Mouse (Mus musculus) heart, postnatal 0 days (tissue): ENCODE measurements around the gene Vav3. TPM values are rescaled to one million over a fixed set of nuclear protein-coding genes. Genes with fewer than 3 reads are reported as not detected.

ENCODE experiments used
- ATAC-seq: fragments of 200-750 bp; cut with Nextera tagmentation; 2 replicates; pipeline ENCODE4 v1.8.0; 2017; ENCODE audit warnings: low read depth, moderate number of reproducible peaks, moderate library complexity; ENCODE audit not compliant: insufficient read depth
- DNase-seq: peaks from one replicate; pipeline ENCODE4 v3.0.0-alpha.2; 2016; ENCODE audit warnings: low spot score
- H3K27ac ChIP-seq: fragments of 300-500 bp; sonication (generic); 2 replicates; pipeline ENCODE4 v1.5.1; 2014; ENCODE audit warnings: low read depth, mild to moderate bottlenecking
- H3K27me3 ChIP-seq: fragments of 300-500 bp; sonication (generic); 2 replicates; pipeline ENCODE4 v1.6.1; 2014; ENCODE audit warnings: low read length, mixed read lengths; ENCODE audit not compliant: control insufficient read depth, insufficient read depth
- H3K36me3 ChIP-seq: fragments of 300-500 bp; sonication (generic); replicated peaks from 2 replicates; pipeline ENCODE4 v1.6.1; 2014; ENCODE audit warnings: low read length, mixed read lengths; ENCODE audit not compliant: control insufficient read depth, insufficient read depth
- H3K4me1 ChIP-seq: fragments of 300-500 bp; sonication (generic); 2 replicates; pipeline ENCODE4 v1.6.1; 2014; ENCODE audit warnings: antibody characterized with exemption; ENCODE audit not compliant: control insufficient read depth, insufficient read depth
- H3K4me2 ChIP-seq: fragments of 300-500 bp; sonication (generic); 2 replicates; pipeline ENCODE4 v1.6.1; 2014; ENCODE audit warnings: low read depth, mild to moderate bottlenecking, low read length, moderate library complexity
- H3K4me3 ChIP-seq: fragments of 300-500 bp; sonication (generic); 2 replicates; pipeline ENCODE4 v1.5.1; 2014; ENCODE audit warnings: low read depth, low read length
- H3K9ac ChIP-seq: fragments of 300-500 bp; sonication (generic); replicated peaks from 2 replicates; pipeline ENCODE4 v1.6.1; 2014; ENCODE audit warnings: low read depth, low read length, mixed read lengths
- H3K9me3 ChIP-seq: fragments of 300-500 bp; sonication (generic); replicated peaks from 2 replicates; pipeline ENCODE4 v1.6.1; 2016; ENCODE audit warnings: low read length; ENCODE audit not compliant: control insufficient read depth
- CTCF ChIP-seq: IDR thresholded peaks from 2 replicates; pipeline ENCODE4 v1.5.1; 2016; ENCODE audit warnings: antibody characterized with exemption, control low read depth, low read depth
- EP300 ChIP-seq: IDR thresholded peaks from 2 replicates; pipeline ENCODE4 v1.6.1; 2016; ENCODE audit warnings: antibody characterized with exemption, low read depth
- WGBS: fragments of 180-500 bp; shearing (Covaris S2); extraction: QIAGEN DNeasy Blood & Tissue Kit; methylation state at CpG from one replicate; pipeline ENCODE4 v1.1.7; 2014; 5-methylcytosine and 5-hydroxymethylcytosine counted together
- polyA plus RNA-seq: library from polyadenylated mRNA; unstranded; fragments of >200 nt; fragmentation: Nextera tagmentation; extraction: Ambion mirVana; gene quantifications from 2 replicates; pipeline ENCODE4 v1.2.1, GENCODE M21; 2015
- total RNA-seq: library from RNA; depleted of rRNA; stranded (reverse); fragments of >200 nt; gene quantifications from 2 replicates; pipeline ENCODE4 v1.2.3, GENCODE M21; 2014; ENCODE audit warnings: low replicate concordance

Vav3 gene
- total and polyA plus RNA-seq, 2 experiments from 2014 or later = 5.1 to 25.0 TPM

DNA sequence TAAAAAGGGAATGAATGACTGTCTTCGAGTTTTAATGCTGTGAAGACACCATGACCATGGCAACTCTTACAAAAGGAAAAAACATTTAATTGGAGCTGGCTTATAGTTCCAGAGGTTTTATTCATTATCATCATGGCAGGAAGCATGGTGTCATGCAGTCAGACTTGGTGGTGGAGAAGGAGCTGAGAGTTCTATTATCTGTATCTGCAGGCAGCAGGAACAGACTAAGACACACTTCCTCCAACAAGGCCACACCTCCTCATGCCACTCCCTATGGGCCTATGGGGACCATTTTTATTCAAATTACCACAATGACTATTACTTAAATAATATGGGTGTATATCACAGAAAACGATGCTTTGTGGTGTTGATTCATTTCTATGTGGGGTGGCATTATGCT lies 307.8 kb downstream of the Vav3 start:
- no peaks in the 10 kb centered on the region for H3K36me3 ChIP-seq
- H3K9ac ChIP-seq = no peak overlapping the region
- no peak for ATAC-seq
- TF ChIP-seq EP300 (no peak), CTCF (no peak)
- DNase-seq = no peak
- H3K4me3 ChIP-seq = no peak overlapping the region
- WGBS = 78% methylated on average over 2 of the region's 2 CpGs
- no peaks in the 10 kb centered on the region for H3K27me3 ChIP-seq
- no peak overlapping the region for H3K4me2 ChIP-seq
- no peaks in the 10 kb centered on the region for H3K4me1 ChIP-seq
- H3K9me3 ChIP-seq = no peaks in the 10 kb centered on the region
- H3K27ac ChIP-seq = no peak overlapping the region

DNA sequence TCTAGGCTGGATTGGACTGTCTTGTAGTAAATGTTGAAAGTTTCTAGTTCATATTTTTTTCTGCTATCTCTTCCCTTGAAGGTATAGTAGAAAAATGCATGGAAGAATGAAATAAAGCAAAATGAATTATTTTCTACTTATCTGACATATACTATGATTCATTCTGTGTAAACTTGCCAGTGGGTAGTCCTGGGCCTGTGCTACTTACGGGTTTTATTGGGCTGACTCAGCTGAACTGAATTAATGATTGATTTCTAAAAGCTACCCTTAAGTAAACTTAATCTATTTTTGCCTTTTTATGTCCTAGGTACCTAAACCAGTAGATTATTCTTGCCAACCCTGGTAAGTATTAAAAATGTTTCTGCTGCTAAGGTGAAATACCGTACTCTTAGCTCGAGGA lies 311.0 kb downstream of the Vav3 start:
- H3K27me3 ChIP-seq = no peaks in the 10 kb centered on the region
- WGBS = 84% methylated on average over 3 of the region's 3 CpGs
- ATAC-seq (no peak), DNase-seq (no peak)
- H3K4me3 ChIP-seq = no peak overlapping the region
- H3K36me3 ChIP-seq = no peaks in the 10 kb centered on the region
- no peak overlapping the region for H3K4me2 ChIP-seq
- no peak overlapping the region for H3K27ac ChIP-seq
- no peak overlapping the region for H3K9ac ChIP-seq
- no peaks in the 10 kb centered on the region for H3K9me3 ChIP-seq
- no peaks in the 10 kb centered on the region for H3K4me1 ChIP-seq
- no peak for TF ChIP-seq CTCF
- TF ChIP-seq EP300 = no peak

DNA sequence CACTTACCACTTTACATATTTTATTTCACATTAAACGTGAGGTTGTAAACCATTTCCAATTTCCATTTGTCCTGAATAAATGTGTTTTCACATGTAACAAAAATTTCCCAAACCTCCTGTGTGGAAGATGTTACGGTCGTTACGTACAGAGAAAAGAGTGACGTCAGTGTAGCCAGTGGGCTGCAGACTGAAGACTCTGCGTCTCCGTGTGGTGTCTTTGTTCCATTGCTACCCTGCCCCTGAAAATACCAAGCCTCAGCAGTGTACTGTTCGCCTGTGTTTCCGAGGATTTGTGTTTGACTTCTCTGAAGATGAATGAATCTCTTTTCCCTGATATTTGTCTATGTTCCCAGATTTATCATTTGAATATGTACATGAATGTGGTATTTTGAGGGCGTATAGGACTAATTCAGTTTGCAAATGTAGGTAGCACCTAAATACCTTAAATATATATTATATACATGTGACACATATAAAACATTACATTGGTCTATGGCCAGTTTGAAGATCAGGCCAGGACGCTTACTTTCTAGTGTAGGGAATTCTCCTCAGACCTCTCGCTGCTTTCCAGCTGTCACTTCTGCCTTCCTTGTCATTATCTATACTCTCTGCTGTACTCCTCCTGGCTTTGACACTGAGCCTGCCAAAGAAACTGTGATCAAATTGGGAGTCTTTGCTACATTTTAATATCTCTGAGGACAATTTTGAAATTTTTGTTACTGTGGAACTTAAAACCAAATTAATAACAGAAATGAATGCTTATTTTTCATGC lies 312.6 kb downstream of the Vav3 start:
- no peaks in the 10 kb centered on the region for H3K27me3 ChIP-seq
- H3K4me2 ChIP-seq = no peak overlapping the region
- H3K4me3 ChIP-seq = no peak overlapping the region
- TF ChIP-seq EP300 (no peak), CTCF (no peak)
- ATAC-seq (no peak), DNase-seq (no peak)
- no peak overlapping the region for H3K27ac ChIP-seq
- H3K36me3 ChIP-seq = no peaks in the 10 kb centered on the region
- H3K9ac ChIP-seq = no peak overlapping the region
- H3K9me3 ChIP-seq = no peaks in the 10 kb centered on the region
- 86% methylated on average over 12 of the region's 12 CpGs for WGBS
- H3K4me1 ChIP-seq = no peaks in the 10 kb centered on the region

DNA sequence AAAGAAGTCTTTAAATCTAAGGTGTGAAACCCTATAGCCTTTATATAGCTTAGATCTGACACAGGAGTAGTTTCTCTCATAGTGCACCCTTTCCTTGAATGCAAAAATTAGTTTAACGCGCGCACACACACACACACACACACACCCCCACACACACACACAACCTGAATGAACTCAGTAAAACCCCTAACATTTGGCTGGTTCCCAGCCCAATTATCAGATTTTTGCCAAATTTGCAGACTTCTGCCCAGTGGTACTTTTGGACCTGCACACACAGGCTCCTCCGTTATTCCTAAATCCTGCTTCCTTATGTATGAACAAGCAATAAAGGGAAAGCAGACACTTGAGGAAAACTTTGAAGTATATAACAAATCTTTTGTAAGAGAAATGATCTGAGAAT lies 313.9 kb downstream of the Vav3 start:
- Histone ChIP-seq H3K4me3 (no peak overlapping the region), H3K36me3 (no peaks in the 10 kb centered on the region), H3K9me3 (no peaks in the 10 kb centered on the region), H3K4me1 (no peaks in the 10 kb centered on the region), H3K27me3 (no peaks in the 10 kb centered on the region), H3K4me2 (no peak overlapping the region), H3K9ac (no peak overlapping the region), H3K27ac (no peak overlapping the region)
- DNase-seq (no peak), ATAC-seq (no peak)
- 92% methylated on average over 4 of the region's 4 CpGs for WGBS
- TF ChIP-seq CTCF (no peak), EP300 (no peak)

DNA sequence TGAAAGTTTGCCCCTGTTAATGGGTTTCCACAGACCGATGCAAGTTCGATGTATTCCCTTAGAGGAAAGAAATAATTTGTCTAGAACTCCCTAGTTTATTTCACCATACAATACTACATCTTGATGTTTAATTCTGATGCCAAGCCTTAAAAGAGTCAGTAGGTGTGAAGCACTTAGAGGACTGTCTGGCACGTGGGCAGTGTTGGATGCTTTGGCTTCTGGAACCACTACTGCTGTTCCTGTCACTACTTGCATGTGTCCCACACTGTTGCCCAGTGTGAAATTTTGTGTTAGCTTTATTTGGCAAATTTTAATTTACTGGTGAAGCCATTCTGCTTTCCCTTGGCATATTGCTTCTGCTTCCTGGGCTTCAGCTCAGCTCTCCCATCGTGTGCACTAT lies 331.3 kb downstream of the Vav3 start:
- Histone ChIP-seq H3K4me3 (no peak overlapping the region), H3K9ac (no peak overlapping the region), H3K4me2 (no peak overlapping the region), H3K9me3 (no peaks in the 10 kb centered on the region), H3K27ac (no peak overlapping the region), H3K27me3 (no peaks in the 10 kb centered on the region), H3K4me1 (no peaks in the 10 kb centered on the region), H3K36me3 (no peaks in the 10 kb centered on the region)
- DNase-seq = no peak
- WGBS = 84% methylated on average over 4 of the region's 4 CpGs
- TF ChIP-seq EP300 (no peak), CTCF (no peak)
- no peak for ATAC-seq

DNA sequence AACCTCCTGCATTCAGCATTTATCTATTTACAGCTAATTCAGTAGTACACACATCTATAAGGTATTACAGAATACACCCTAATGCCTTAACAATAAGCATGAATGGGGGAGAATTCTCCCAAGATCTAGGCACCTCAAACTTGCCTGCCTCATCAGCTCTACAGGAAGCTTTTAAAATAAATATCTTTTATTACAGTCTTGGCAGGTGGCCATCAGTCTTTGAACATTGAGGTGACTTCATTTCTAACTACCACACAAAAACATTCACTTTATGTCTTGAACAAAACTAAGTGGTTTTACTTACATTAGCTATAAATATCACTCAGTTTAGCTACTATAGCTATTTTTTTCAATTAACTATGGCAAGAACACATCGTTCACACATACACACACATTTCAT lies 332.5 kb downstream of the Vav3 start:
- H3K36me3 ChIP-seq = no peaks in the 10 kb centered on the region
- no peaks in the 10 kb centered on the region for H3K27me3 ChIP-seq
- DNase-seq (no peak), ATAC-seq (no peak)
- no peaks in the 10 kb centered on the region for H3K4me1 ChIP-seq
- no peak overlapping the region for H3K4me2 ChIP-seq
- no peak overlapping the region for H3K27ac ChIP-seq
- WGBS = 79% methylated on average over 1 of the region's 1 CpGs
- no peak for TF ChIP-seq EP300
- TF ChIP-seq CTCF = no peak
- no peak overlapping the region for H3K4me3 ChIP-seq
- no peak overlapping the region for H3K9ac ChIP-seq
- H3K9me3 ChIP-seq = no peaks in the 10 kb centered on the region
